Mouse (Mus musculus): ENCODE data around the gene Nr1h2.

Gene Nr1h2

GRCm38 (mm10) chr7:44553826-44554225, at the start of gene Nr1h2:
Nr1h2 (minus strand) TSS chr7:44553951.
- in situ Hi-C loops (cut with MboI, MseI), result loop anchor here in 1 of 2 experiments (5.0 kb wide), 2 partner anchors 298 to 628 kb away; partner anchors contain the start of gene Pth2

- in situ Hi-C loops (cut with MboI, MseI), result no loop called here
Measured at GRCm38 (mm10) chr7:44603186-44603855, 49.6 kb upstream of the Nr1h2 start.

GRCm38 (mm10) chr7:44602443-44602842, 48.7 kb upstream of the Nr1h2 start:
- in situ Hi-C loops (cut with MboI, MseI), result no loop called here

- in situ Hi-C loops (cut with MboI, MseI), result no loop called here
Measured at GRCm38 (mm10) chr7:44601646-44602045, 47.9 kb upstream of the Nr1h2 start.

GRCm38 (mm10) chr7:44600691-44601262, 47.0 kb upstream of the Nr1h2 start:
- in situ Hi-C loops (cut with MboI, MseI), result no loop called here

- in situ Hi-C loops (cut with MboI, MseI), result no loop called here
Measured at GRCm38 (mm10) chr7:44598336-44598735, 44.6 kb upstream of the Nr1h2 start.

GRCm38 (mm10) chr7:44597666-44598065, 43.9 kb upstream of the Nr1h2 start:
- in situ Hi-C loops (cut with MboI, MseI), result no loop called here

- in situ Hi-C loops (cut with MboI, MseI), result no loop called here
Measured at GRCm38 (mm10) chr7:44596996-44597538, 43.3 kb upstream of the Nr1h2 start.

- in situ Hi-C loops (cut with MboI, MseI), result no loop called here
Measured at GRCm38 (mm10) chr7:44596051-44596450, 42.3 kb upstream of the Nr1h2 start.

- in situ Hi-C loops (cut with MboI, MseI), result no loop called here
Measured at GRCm38 (mm10) chr7:44595131-44595561, 41.4 kb upstream of the Nr1h2 start.

- in situ Hi-C loops (cut with MboI, MseI), result no loop called here
Measured at GRCm38 (mm10) chr7:44594291-44594690, 40.5 kb upstream of the Nr1h2 start.

GRCm38 (mm10) chr7:44593775-44594174, 40.0 kb upstream of the Nr1h2 start:
- in situ Hi-C loops (cut with MboI, MseI), result no loop called here

- in situ Hi-C loops (cut with MboI, MseI), result no loop called here
Measured at GRCm38 (mm10) chr7:44593051-44593450, 39.3 kb upstream of the Nr1h2 start.

GRCm38 (mm10) chr7:44591348-44592116, 37.8 kb upstream of the Nr1h2 start:
- in situ Hi-C loops (cut with MboI, MseI), result no loop called here

- in situ Hi-C loops (cut with MboI, MseI), result no loop called here
Measured at GRCm38 (mm10) chr7:44590402-44591347, 36.9 kb upstream of the Nr1h2 start, which contains the start of gene Kcnc3. Kcnc3 (plus strand) TSS chr7:44590664.

- in situ Hi-C loops (cut with MboI, MseI), result no loop called here
Measured at GRCm38 (mm10) chr7:44589946-44590345, 36.2 kb upstream of the Nr1h2 start.

- in situ Hi-C loops (cut with MboI, MseI), result no loop called here
Measured at GRCm38 (mm10) chr7:44589149-44589548, 35.4 kb upstream of the Nr1h2 start.

- in situ Hi-C loops (cut with MboI, MseI), result no loop called here
Measured at GRCm38 (mm10) chr7:44588338-44588737, 34.6 kb upstream of the Nr1h2 start.

GRCm38 (mm10) chr7:44587676-44588075, 33.9 kb upstream of the Nr1h2 start:
- in situ Hi-C loops (cut with MboI, MseI), result no loop called here

GRCm38 (mm10) chr7:44586930-44587329, 33.2 kb upstream of the Nr1h2 start:
- in situ Hi-C loops (cut with MboI, MseI), result no loop called here

GRCm38 (mm10) chr7:44586518-44586917, 32.8 kb upstream of the Nr1h2 start:
- in situ Hi-C loops (cut with MboI, MseI), result no loop called here
